Mouse (Mus musculus) CH12.LX (cell line): ENCODE measurements around the gene 2410015M20Rik. TPM values are rescaled to one million over a fixed set of nuclear protein-coding genes. Genes with fewer than 3 reads are reported as not detected.
A peak's percentile ranks its signal among the peaks of the same experiment; 100 is the strongest.

Experiments used
- DNase-seq: peaks from one replicate; pipeline ENCODE4 v3.0.0-alpha.2; 2013; ENCODE audit errors: extremely low read depth
- H3K27ac ChIP-seq: 2 replicates; pipeline ENCODE4 v1.5.1; 2012; ENCODE audit warnings: low read depth, mild to moderate bottlenecking, control low read depth, moderate library complexity; ENCODE audit not compliant: insufficient read depth
- H3K27me3 ChIP-seq: replicated peaks from 2 replicates; pipeline ENCODE3; 2012; ENCODE audit warnings: inconsistent platforms
- H3K36me3 ChIP-seq, 2 experiments: replicated peaks in 1 of 2; 2 replicates each; pipeline versions ENCODE3 to v1.6.1; 2012; ENCODE audit warnings: inconsistent platforms in 1 of 2, low read length in 1 of 2, mild to moderate bottlenecking in 1 of 2, mixed read lengths in 1 of 2, moderate library complexity in 1 of 2; ENCODE audit not compliant: control insufficient read depth in 1 of 2, insufficient read depth in 1 of 2
- H3K4me1 ChIP-seq, 2 experiments: 2 replicates each; pipeline ENCODE4 v1.6.1; 2012; ENCODE audit warnings: inconsistent platforms in 1 of 2, moderate library complexity in 1 of 2; ENCODE audit not compliant: insufficient read depth in 2 of 2, control insufficient read depth in 1 of 2
- H3K4me2 ChIP-seq: 2 replicates; pipeline ENCODE4 v1.6.1; 2012; ENCODE audit warnings: low read depth, mild to moderate bottlenecking, control low read depth; ENCODE audit not compliant: poor library complexity, insufficient read depth, severe bottlenecking
- H3K4me3 ChIP-seq, 3 experiments: fragments of 150-350 bp in 1 of 3; sonication (generic) in 1 of 3; replicated peaks in 1 of 3; 2 replicates each; pipeline versions ENCODE3 to v1.5.1; 2011 to 2012; ENCODE audit warnings: low read depth in 2 of 3, low read length in 2 of 3, mild to moderate bottlenecking in 2 of 3, moderate library complexity in 2 of 3, control low read depth in 1 of 3, improper control_type of control experiment in 1 of 3, inconsistent platforms in 1 of 3, mixed read lengths in 1 of 3; ENCODE audit not compliant: poor library complexity in 1 of 3
- H3K79me2 ChIP-seq: replicated peaks from 2 replicates; pipeline ENCODE4 v1.6.1; 2012; ENCODE audit warnings: mild to moderate bottlenecking, moderate library complexity; ENCODE audit not compliant: control insufficient read depth, poor library complexity, insufficient read depth, severe bottlenecking; ENCODE audit errors: extremely low read depth
- H3K9ac ChIP-seq: 2 replicates; pipeline ENCODE4 v1.6.1; 2012; ENCODE audit warnings: low read depth, mild to moderate bottlenecking, control low read depth, moderate library complexity; ENCODE audit not compliant: insufficient read depth
- H3K9me3 ChIP-seq: replicated peaks from 2 replicates; pipeline ENCODE3; 2012; ENCODE audit warnings: low read length, inconsistent platforms, mixed read lengths
- CHD1 ChIP-seq: IDR thresholded peaks from 2 replicates; pipeline ENCODE4 v1.6.1; 2012; ENCODE audit warnings: low read depth, low read length, improper control_type of control experiment, inconsistent platforms
- E2F4 ChIP-seq: IDR thresholded peaks from 2 replicates; pipeline ENCODE4 v1.6.1; 2011; ENCODE audit warnings: low read depth, low read length, improper control_type of control experiment; ENCODE audit not compliant: insufficient replicate concordance
- EP300 ChIP-seq: IDR thresholded peaks from 2 replicates; pipeline ENCODE4 v1.6.1; 2011; ENCODE audit warnings: low read length, improper control_type of control experiment
- GABPA ChIP-seq: IDR thresholded peaks from 2 replicates; pipeline ENCODE4 v1.6.1; 2012; ENCODE audit warnings: low read depth, low read length, improper control_type of control experiment, inconsistent platforms; ENCODE audit not compliant: insufficient replicate concordance
- HCFC1 ChIP-seq: IDR thresholded peaks from 2 replicates; pipeline ENCODE4 v1.6.1; 2012; ENCODE audit warnings: low read depth, mild to moderate bottlenecking, inconsistent platforms, low read length, improper control_type of control experiment
- JUN ChIP-seq: IDR thresholded peaks from 2 replicates; pipeline ENCODE4 v1.6.1; 2011; ENCODE audit warnings: low read depth, mild to moderate bottlenecking, low read length, improper control_type of control experiment, moderate library complexity; ENCODE audit not compliant: insufficient read depth
- JUND ChIP-seq: conservative IDR thresholded peaks from 2 replicates; pipeline ENCODE4 v1.6.1; 2011; ENCODE audit warnings: low read depth, low read length, improper control_type of control experiment
- KAT2A ChIP-seq: IDR thresholded peaks from 2 replicates; pipeline ENCODE4 v1.6.1; 2012; ENCODE audit warnings: low read length, improper control_type of control experiment, inconsistent platforms; ENCODE audit not compliant: insufficient replicate concordance
- MAFK ChIP-seq: IDR thresholded peaks from 2 replicates; pipeline ENCODE4 v1.6.1; 2011; ENCODE audit warnings: low read length, improper control_type of control experiment; ENCODE audit not compliant: insufficient replicate concordance
- MYC ChIP-seq: IDR thresholded peaks from 2 replicates; pipeline ENCODE4 v1.6.1; 2011; ENCODE audit warnings: low read depth, mild to moderate bottlenecking, improper control_type of control experiment, low read length
- NELFE ChIP-seq: IDR thresholded peaks from 2 replicates; pipeline ENCODE4 v1.6.1; 2011; ENCODE audit warnings: low read depth, low read length, improper control_type of control experiment
- PAX5 ChIP-seq: IDR thresholded peaks from 2 replicates; pipeline ENCODE4 v1.6.1; 2012; ENCODE audit warnings: low read length, inconsistent platforms, mixed read lengths
- POLR2A ChIP-seq: IDR thresholded peaks from 2 replicates; pipeline ENCODE4 v1.6.1; 2011; ENCODE audit warnings: low read depth, mild to moderate bottlenecking, improper control_type of control experiment, low read length
- POLR2AphosphoS2 ChIP-seq: IDR thresholded peaks from 2 replicates; pipeline ENCODE4 v1.6.1; 2011; ENCODE audit warnings: low read depth, low read length, improper control_type of control experiment
- RAD21 ChIP-seq: IDR thresholded peaks from 2 replicates; pipeline ENCODE4 v1.6.1; 2011; ENCODE audit warnings: low read depth, mild to moderate bottlenecking, low read length, improper control_type of control experiment, moderate library complexity
- SIN3A ChIP-seq: IDR thresholded peaks from 2 replicates; pipeline ENCODE4 v1.6.1; 2012; ENCODE audit warnings: low read length, improper control_type of control experiment, inconsistent platforms
- SMC3 ChIP-seq: IDR thresholded peaks from 2 replicates; pipeline ENCODE4 v1.6.1; 2011; ENCODE audit warnings: low read depth, low read length, improper control_type of control experiment
- TCF12 ChIP-seq: IDR thresholded peaks from 2 replicates; pipeline ENCODE4 v1.6.1; 2014; ENCODE audit warnings: low read depth, mild to moderate bottlenecking, inconsistent platforms, low read length, improper control_type of control experiment
- ZC3H11A ChIP-seq: IDR thresholded peaks from 2 replicates; pipeline ENCODE4 v1.6.1; 2012; ENCODE audit warnings: low read depth, mild to moderate bottlenecking, inconsistent platforms, low read length, improper control_type of control experiment
- ZMIZ1 ChIP-seq: IDR thresholded peaks from 2 replicates; pipeline ENCODE4 v1.6.1; 2012; ENCODE audit warnings: low read depth, mild to moderate bottlenecking, inconsistent platforms, low read length, improper control_type of control experiment
- ZNF384 ChIP-seq: IDR thresholded peaks from 2 replicates; pipeline ENCODE4 v1.6.1; 2012; ENCODE audit warnings: low read depth, low read length, improper control_type of control experiment, inconsistent platforms
- dilution Hi-C: fragments of 300-500 bp; cut with MboI; formaldehyde crosslinking; loops from 2 replicates; pipeline ENCODE4 v1.14.3; 2020; ENCODE audit warnings: low sequenced_read_pairs; ENCODE audit not compliant: extremely low pct_unique_long_range_greater_than_20kb, extremely low pct_ligation_motif_present
- in situ Hi-C: fragments of 300-500 bp; cut with MboI; formaldehyde crosslinking; loops from 3 replicates; pipeline ENCODE4 v1.14.3; 2019; ENCODE audit warnings: low sequenced_read_pairs, low pct_ligation_motif_present, low pct_unique_long_range_greater_than_20kb, mixed read lengths
- polyA plus RNA-seq: library from polyadenylated mRNA; unstranded; fragments of >175 nt; gene quantifications from 2 replicates; pipeline ENCODE4 v1.2.1, GENCODE M21; 2012; ENCODE audit warnings: low read depth; ENCODE audit not compliant: insufficient read length
- total RNA-seq, 2 experiments: library from RNA; depleted of rRNA; stranded (reverse); fragments of 300-350 nt in 1 of 2; fragments of >200 nt in 1 of 2; gene quantifications; 2 replicates each; pipeline ENCODE4 v1.2.3; 2012 to 2014

2410015M20Rik gene
- total and polyA plus RNA-seq, 3 experiments: 154 to 272 (median 202) TPM

DNA sequence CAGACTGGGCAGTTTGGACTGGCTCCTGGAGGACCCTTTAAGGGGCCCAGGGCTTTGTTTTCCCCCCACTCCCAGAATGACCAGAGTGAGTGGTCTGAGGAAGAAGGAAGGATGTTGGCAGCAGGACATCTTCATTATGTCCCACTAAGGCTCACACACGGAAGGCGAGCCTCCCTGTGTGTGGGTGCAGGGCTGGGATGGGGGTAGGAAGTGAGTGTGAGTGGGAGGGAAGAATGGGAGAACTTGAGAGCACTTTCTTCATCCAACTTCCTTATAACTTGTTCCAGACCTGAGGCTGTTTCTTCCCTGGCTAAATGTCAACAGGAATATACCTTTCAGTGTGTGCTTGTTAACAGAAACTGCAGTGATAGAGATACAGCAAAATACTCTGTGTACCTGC, 1.8 kb upstream of the 2410015M20Rik start:
- no peak overlapping the region for H3K4me2 ChIP-seq
- H3K9ac ChIP-seq: no peak overlapping the region
- peaks cover 18 to 60% of the 10 kb centered on the region in 2 experiments for H3K4me1 ChIP-seq
- H3K27me3 ChIP-seq: no peaks in the 10 kb centered on the region
- DNase-seq: no peak
- dilution Hi-C loops (no loop called here), in situ Hi-C loops (no loop called here)
- no peak overlapping the region for H3K27ac ChIP-seq
- peaks cover 51% of the 10 kb centered on the region for H3K79me2 ChIP-seq
- peaks cover 39 to 47% of the 10 kb centered on the region in 2 experiments for H3K36me3 ChIP-seq
- H3K4me3 ChIP-seq: no peak overlapping the region
- no peaks in the 10 kb centered on the region for H3K9me3 ChIP-seq
- TF ChIP-seq CHD1 (no peak), RAD21 (no peak), MAFK (no peak), SIN3A (no peak), SMC3 (no peak), ZNF384 (no peak), EP300 (no peak), KAT2A (no peak), POLR2AphosphoS2 (no peak), MYC (no peak), GABPA (no peak), JUN (no peak), ZC3H11A (no peak)
- TF ChIP-seq, all 38 proteins: peak for 0

DNA sequence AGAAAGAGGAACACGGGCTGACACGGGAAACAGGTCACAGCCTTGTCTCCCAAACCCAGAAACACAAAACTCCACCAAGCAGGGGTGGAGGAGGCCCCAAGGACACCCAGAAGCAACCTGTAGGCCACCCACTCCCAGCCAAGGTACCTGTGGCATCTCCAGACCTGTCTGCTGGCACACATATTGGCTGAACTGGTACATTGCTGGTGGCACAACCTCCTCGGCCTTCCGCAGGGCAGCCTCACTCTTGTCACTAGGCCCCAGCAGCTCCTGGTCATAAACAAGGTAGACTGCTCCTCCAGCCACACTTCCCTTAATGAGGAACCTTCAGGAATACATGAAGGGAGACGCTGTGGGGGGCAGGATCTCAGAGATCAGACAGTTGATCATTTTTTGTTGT, 872 bp downstream of the 2410015M20Rik start:
- H3K27ac ChIP-seq: no peak overlapping the region
- peaks cover 24% of the 10 kb centered on the region for H3K79me2 ChIP-seq
- peaks cover 3 to 41% of the 10 kb centered on the region in 2 experiments for H3K4me1 ChIP-seq
- TF ChIP-seq ZC3H11A (no peak), GABPA (no peak), POLR2A (no peak), EP300 (no peak), KAT2A (no peak), E2F4 (no peak), JUND (no peak), ZMIZ1 (no peak), HCFC1 (no peak), SIN3A (no peak), JUN (no peak), NELFE (no peak), TCF12 (no peak), PAX5 (no peak), POLR2AphosphoS2 (no peak)
- H3K36me3 ChIP-seq: peaks cover 39 to 47% of the 10 kb centered on the region in 2 experiments
- peak overlapping the region; percentile 67 to 99 (median 79) for H3K4me3 ChIP-seq
- in situ Hi-C loops: no loop called here
- DNase-seq: no peak
- peak overlapping the region; percentile 89 for H3K4me2 ChIP-seq
- H3K27me3 ChIP-seq: no peaks in the 10 kb centered on the region
- peak overlapping the region; percentile 96 for H3K9ac ChIP-seq
- no peaks in the 10 kb centered on the region for H3K9me3 ChIP-seq
- dilution Hi-C loops: no loop called here
